Mouse (Mus musculus): ENCODE data around the gene Vtn.

GRCm38 (mm10) chr11:78461894-78462293 is 37.0 kb upstream of the Vtn start:
- no peak for TF ChIP-seq POLR2A (IDR thresholded peaks at IDR 0.05; ENCODE audit: insufficient read depth, low read depth, low read length)
- no peak for TF ChIP-seq CTCF (IDR thresholded peaks at IDR 0.05; ENCODE audit: insufficient read depth, low read depth, low read length)
